Mouse (Mus musculus): ENCODE results near the gene Pitpnm2. TPM values are rescaled to one million over a fixed set of nuclear protein-coding genes. Genes with fewer than 3 reads are reported as not detected.

The Pitpnm2 gene
- polyA plus RNA-seq, 1 experiment: 17.3 TPM

DNA sequence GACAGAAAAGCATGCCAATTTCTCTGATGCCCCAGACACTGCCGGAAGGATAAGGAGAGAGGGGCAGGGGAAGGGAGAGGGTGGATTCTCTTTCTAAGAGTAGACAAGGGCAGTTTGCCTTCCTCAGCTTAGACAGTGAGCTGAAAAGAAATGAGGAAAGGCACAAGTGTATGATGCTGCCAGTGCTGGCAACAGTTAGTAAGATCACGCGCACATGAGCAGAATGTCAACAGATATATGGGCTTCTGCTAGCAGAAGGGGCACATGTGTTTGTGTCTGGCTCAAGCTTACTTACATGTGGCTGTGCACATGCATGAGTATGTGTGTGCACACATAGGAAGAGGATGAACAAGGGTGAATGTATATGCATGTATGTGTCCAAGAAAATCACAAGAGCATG lies 65.4 kb downstream of the Pitpnm2 start:
- TF ChIP-seq CTCF (conservative IDR thresholded peaks at IDR 0.05; ENCODE audit: insufficient read depth, insufficient read length, low read depth, low read length): no peak
- no peak for DNase-seq
- Histone ChIP-seq H3K27me3 (replicated peaks; ENCODE audit: control insufficient read depth, insufficient read depth, low read length) (no peaks in the 10 kb centered on the region), H3K4me1 (ENCODE audit: control insufficient read depth, insufficient read depth, low read length) (no peaks in the 10 kb centered on the region), H3K27ac (ENCODE audit: insufficient read depth, low read depth, low read length) (no peak overlapping the region), H3K36me3 (ENCODE audit: control insufficient read depth, insufficient read depth, low read length) (no peaks in the 10 kb centered on the region), H3K4me3 (ENCODE audit: insufficient read depth, low read depth, low read length) (no peak overlapping the region)
- WGBS: 77% methylated on average over 3 of the region's 3 CpGs

DNA sequence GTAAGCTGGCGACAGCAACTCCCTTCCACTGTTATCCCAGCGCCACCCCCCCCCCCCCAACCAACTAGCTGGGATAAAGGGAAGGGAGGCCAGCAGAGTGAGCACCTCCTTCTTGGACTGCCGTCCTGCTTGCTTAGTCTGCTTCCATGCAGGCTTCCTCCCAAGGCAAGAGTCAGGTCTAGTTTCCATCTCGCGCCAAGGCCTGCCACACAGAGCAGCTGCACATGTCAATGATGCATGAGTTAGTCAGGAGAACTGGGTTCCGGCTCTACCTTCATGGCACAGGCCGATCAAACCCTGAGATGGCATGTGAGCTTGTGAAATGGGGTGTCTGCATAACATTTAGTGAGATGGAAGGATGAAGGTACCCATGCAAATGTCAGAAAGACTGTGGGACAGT lies 66.9 kb downstream of the Pitpnm2 start:
- Histone ChIP-seq H3K27ac (ENCODE audit: insufficient read depth, low read depth, low read length) (no peak overlapping the region), H3K36me3 (ENCODE audit: control insufficient read depth, insufficient read depth, low read length) (no peaks in the 10 kb centered on the region), H3K27me3 (replicated peaks; ENCODE audit: control insufficient read depth, insufficient read depth, low read length) (no peaks in the 10 kb centered on the region), H3K4me3 (ENCODE audit: insufficient read depth, low read depth, low read length) (no peak overlapping the region), H3K4me1 (ENCODE audit: control insufficient read depth, insufficient read depth, low read length) (no peaks in the 10 kb centered on the region)
- no peak for DNase-seq
- WGBS: 83% methylated on average over 7 of the region's 7 CpGs
- no peak for TF ChIP-seq POLR2A (IDR thresholded peaks at IDR 0.05; ENCODE audit: low read depth, low read length)
- no peak for TF ChIP-seq CTCF (conservative IDR thresholded peaks at IDR 0.05; ENCODE audit: insufficient read depth, insufficient read length, low read depth, low read length)

DNA sequence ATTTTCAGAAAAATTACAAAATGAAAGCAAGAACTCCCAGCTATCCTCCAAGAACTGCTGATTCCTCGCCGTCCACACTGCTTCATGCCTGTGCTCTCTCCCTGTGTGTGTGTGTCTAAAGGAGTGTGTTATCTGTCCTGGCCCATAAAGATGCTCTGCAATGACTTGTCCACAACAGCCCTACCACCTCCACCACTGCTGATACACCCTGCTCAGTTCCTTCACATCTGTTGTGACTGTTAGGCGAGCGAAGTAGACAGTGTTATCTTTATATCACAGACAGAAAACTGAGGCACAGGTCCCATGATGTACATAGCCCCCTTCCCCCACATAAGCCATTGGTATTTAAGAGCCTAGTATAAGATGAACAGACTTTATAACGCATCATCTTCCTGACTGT lies 67.5 kb downstream of the Pitpnm2 start:
- no peak for TF ChIP-seq CTCF (conservative IDR thresholded peaks at IDR 0.05; ENCODE audit: insufficient read depth, insufficient read length, low read depth, low read length)
- TF ChIP-seq POLR2A (IDR thresholded peaks at IDR 0.05; ENCODE audit: low read depth, low read length): no peak
- Histone ChIP-seq H3K4me1 (ENCODE audit: control insufficient read depth, insufficient read depth, low read length) (no peaks in the 10 kb centered on the region), H3K27me3 (replicated peaks; ENCODE audit: control insufficient read depth, insufficient read depth, low read length) (no peaks in the 10 kb centered on the region), H3K36me3 (ENCODE audit: control insufficient read depth, insufficient read depth, low read length) (no peaks in the 10 kb centered on the region), H3K4me3 (ENCODE audit: insufficient read depth, low read depth, low read length) (no peak overlapping the region), H3K27ac (ENCODE audit: insufficient read depth, low read depth, low read length) (no peak overlapping the region)
- DNase-seq: no peak
- 95% methylated on average over 5 of the region's 5 CpGs for WGBS

DNA sequence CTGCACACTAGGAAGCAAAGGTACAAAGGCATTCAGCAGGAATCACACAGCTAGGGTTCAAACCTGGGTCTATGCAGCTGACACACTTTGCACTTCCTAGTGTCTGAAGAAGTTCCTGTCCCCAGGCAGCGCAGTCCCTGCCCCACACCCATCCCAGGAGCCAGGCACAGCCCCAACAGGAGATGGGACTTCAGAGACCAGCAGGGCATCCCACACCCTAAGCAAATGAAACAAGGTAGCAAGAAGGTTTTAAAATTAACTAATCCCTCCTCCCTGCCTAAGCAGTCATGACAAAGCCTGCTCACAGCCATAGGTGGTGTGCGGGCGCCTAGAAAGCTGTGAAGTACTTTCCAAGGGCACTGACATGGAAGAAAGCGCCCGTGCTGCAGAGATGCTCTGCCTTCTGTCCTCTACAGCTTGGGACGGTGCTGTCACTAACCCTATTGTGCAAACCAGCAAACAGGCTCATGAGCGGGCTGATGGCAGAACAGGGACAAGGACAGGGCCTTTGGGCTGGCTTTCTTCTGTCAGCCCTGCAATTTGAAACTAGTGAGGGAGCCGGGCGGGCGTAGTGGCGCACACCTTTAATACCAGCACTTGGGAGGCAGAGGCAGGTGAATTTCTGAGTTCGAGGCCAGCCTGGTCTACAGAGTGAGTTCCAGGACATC lies 68.9 kb downstream of the Pitpnm2 start:
- Histone ChIP-seq H3K4me3 (ENCODE audit: insufficient read depth, low read depth, low read length) (no peak overlapping the region), H3K27me3 (replicated peaks; ENCODE audit: control insufficient read depth, insufficient read depth, low read length) (no peaks in the 10 kb centered on the region), H3K4me1 (ENCODE audit: control insufficient read depth, insufficient read depth, low read length) (no peaks in the 10 kb centered on the region), H3K27ac (ENCODE audit: insufficient read depth, low read depth, low read length) (no peak overlapping the region), H3K36me3 (ENCODE audit: control insufficient read depth, insufficient read depth, low read length) (no peaks in the 10 kb centered on the region)
- TF ChIP-seq CTCF (conservative IDR thresholded peaks at IDR 0.05; ENCODE audit: insufficient read depth, insufficient read length, low read depth, low read length): no peak
- no peak for TF ChIP-seq POLR2A (IDR thresholded peaks at IDR 0.05; ENCODE audit: low read depth, low read length)
- DNase-seq: no peak
- 74% methylated on average over 12 of the region's 12 CpGs for WGBS

DNA sequence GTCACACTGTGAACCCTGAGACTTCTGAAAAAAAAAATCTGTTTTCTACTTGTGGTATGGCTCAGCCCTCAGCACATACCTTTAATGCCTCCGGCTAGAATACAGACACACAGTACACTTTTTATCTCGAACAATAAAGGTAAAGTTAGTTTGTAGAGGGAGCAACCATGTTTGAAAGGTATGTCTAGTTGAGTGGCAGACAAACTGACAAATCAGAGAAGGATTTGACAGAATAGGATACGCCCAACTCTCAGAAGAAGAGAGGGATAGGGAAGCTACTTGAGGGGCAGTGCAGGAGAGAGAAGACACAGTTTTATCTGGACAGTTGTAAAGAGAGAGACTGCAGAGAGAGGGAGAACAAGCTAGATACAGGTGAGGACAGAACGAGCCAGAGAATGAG lies 70.1 kb downstream of the Pitpnm2 start:
- 96% methylated on average over 4 of the region's 4 CpGs for WGBS
- Histone ChIP-seq H3K4me1 (ENCODE audit: control insufficient read depth, insufficient read depth, low read length) (no peaks in the 10 kb centered on the region), H3K27ac (ENCODE audit: insufficient read depth, low read depth, low read length) (no peak overlapping the region)

DNA sequence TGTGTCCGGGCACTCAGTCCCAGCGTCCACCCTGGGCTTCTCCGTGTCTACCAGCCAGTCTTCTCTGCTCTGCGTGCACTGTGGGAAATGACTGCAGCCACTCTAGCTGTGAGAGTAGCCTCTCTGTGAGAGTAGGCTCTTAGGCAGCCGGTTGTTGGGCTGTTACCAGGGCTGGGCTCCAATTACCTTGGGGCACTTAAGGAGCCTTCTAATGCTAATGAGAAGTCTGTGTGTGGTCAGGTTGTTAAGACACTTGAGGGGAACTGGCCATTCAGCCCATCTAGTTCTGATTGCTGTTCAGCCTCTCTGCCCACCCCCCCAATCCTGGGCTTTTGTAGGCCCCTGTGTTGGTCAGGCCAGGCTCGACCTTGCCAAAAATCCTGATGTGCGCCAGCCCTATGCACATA lies 72.8 kb downstream of the Pitpnm2 start:
- DNase-seq: peak; percentile 31
- WGBS: 64% methylated on average over 7 of the region's 7 CpGs
- no peak overlapping the region for H3K27ac ChIP-seq (ENCODE audit: insufficient read depth, low read depth, low read length)

More for the DNA sequence above, 70.1 kb downstream of the Pitpnm2 start:
- H3K4me3 ChIP-seq (ENCODE audit: insufficient read depth, low read depth, low read length): no peak overlapping the region
- H3K27me3 ChIP-seq (replicated peaks; ENCODE audit: control insufficient read depth, insufficient read depth, low read length): no peaks in the 10 kb centered on the region
- DNase-seq: no peak
- no peaks in the 10 kb centered on the region for H3K36me3 ChIP-seq (ENCODE audit: control insufficient read depth, insufficient read depth, low read length)
- TF ChIP-seq CTCF (conservative IDR thresholded peaks at IDR 0.05; ENCODE audit: insufficient read depth, insufficient read length, low read depth, low read length) (no peak), POLR2A (IDR thresholded peaks at IDR 0.05; ENCODE audit: low read depth, low read length) (no peak)

DNA sequence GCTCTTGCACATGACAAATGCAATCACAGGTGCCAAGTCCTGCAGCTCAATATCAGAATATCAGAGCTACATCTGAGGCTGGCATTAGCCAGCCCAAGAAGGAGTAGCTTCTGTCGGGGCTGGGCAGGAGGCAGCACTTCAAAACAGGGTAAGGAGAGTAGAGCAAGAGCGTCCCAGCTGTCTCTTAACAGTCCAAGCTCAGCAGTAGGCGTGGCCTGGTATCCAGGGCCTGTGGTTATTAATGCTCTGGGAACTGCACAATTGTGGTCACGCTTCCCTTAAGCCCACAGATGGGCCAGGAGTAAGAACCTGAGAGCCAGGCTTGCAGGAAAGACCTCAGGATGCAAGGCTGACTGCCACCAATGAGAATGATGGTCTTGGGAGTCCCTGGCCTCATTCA lies 74.4 kb downstream of the Pitpnm2 start:
- H3K36me3 ChIP-seq (ENCODE audit: control insufficient read depth, insufficient read depth, low read length): no peaks in the 10 kb centered on the region
- TF ChIP-seq POLR2A (IDR thresholded peaks at IDR 0.05; ENCODE audit: low read depth, low read length): no peak
- no peak for TF ChIP-seq CTCF (conservative IDR thresholded peaks at IDR 0.05; ENCODE audit: insufficient read depth, insufficient read length, low read depth, low read length)
- WGBS: 48% methylated on average over 4 of the region's 4 CpGs
- no peak for DNase-seq
- no peaks in the 10 kb centered on the region for H3K27me3 ChIP-seq (replicated peaks; ENCODE audit: control insufficient read depth, insufficient read depth, low read length)
- no peak overlapping the region for H3K27ac ChIP-seq (ENCODE audit: insufficient read depth, low read depth, low read length)
- no peak overlapping the region for H3K4me3 ChIP-seq (ENCODE audit: insufficient read depth, low read depth, low read length)
- peaks cover 5% of the 10 kb centered on the region for H3K4me1 ChIP-seq (ENCODE audit: control insufficient read depth, insufficient read depth, low read length)

More for the DNA sequence above, 72.8 kb downstream of the Pitpnm2 start:
- TF ChIP-seq POLR2A (IDR thresholded peaks at IDR 0.05; ENCODE audit: low read depth, low read length) (no peak), CTCF (conservative IDR thresholded peaks at IDR 0.05; ENCODE audit: insufficient read depth, insufficient read length, low read depth, low read length) (no peak)
- peaks cover 5% of the 10 kb centered on the region for H3K4me1 ChIP-seq (ENCODE audit: control insufficient read depth, insufficient read depth, low read length)
- H3K36me3 ChIP-seq (ENCODE audit: control insufficient read depth, insufficient read depth, low read length): no peaks in the 10 kb centered on the region
- no peaks in the 10 kb centered on the region for H3K27me3 ChIP-seq (replicated peaks; ENCODE audit: control insufficient read depth, insufficient read depth, low read length)
- H3K4me3 ChIP-seq (ENCODE audit: insufficient read depth, low read depth, low read length): no peak overlapping the region
